Comparison of ENCODE assay signal across 10 mouse cellular contexts in the genomic region with DNA sequence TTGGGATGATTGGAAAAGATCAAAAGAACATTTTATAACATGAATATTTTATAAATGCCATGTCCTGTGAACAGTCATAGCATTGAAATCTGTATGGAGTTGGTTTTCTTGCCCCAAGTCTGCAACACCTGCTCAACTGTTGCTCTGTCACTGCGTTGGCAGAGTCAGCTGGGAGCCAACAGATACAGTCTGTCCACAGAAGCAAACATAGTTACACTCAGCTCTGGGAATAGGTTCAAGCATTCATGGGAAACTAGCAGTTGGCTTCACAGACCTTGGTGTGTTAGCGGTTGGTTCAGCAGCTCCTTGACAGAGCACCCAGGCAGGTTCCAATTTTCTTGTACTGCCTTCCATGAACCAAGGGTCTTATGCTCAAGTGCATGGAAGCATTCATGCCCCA. TPM values are rescaled to one million over a fixed set of nuclear protein-coding genes. Genes with fewer than 3 reads are reported as not detected.
DNase-seq lines count a peak whose midpoint lies in the region; ATAC-seq and TF ChIP-seq lines count a peak whose summit lies in the region.
"Had no signal": no experiment of that assay in that cellular context is flagged by ENCODE, and none has a peak within 500 bp of the region (broad histone marks: within the 10 kb centered on the region; RNA-seq: fewer than 3 reads in every experiment).

No protein-coding gene starts in this region.

- no peak overlapping the region for H3K9ac ChIP-seq in heart, adult 2 months (ENCODE audit: low read depth, low read length)
- H3K9ac ChIP-seq in heart, embryonic 12.5 days: no peak overlapping the region
- H3K9ac ChIP-seq: hindbrain, embryonic 12.5 days had no signal

- intact Hi-C loops in heart, adult 2 months (cut with DNase I): no loop called here

- H3K4me2 ChIP-seq in heart, embryonic 12.5 days: no peak overlapping the region
- H3K4me2 ChIP-seq: hindbrain, embryonic 12.5 days had no signal

- H3K9me3 ChIP-seq in heart, embryonic 12.5 days (replicated peaks): no peaks in the 10 kb centered on the region
- H3K9me3 ChIP-seq: hindbrain, embryonic 12.5 days had no signal

- no peak for ATAC-seq in heart, embryonic 12.5 days (ENCODE audit: insufficient number of reproducible peaks, low FRiP score)

- no peak overlapping the region for H3K4me3 ChIP-seq in heart, adult 2 months
- no peak overlapping the region for H3K4me3 ChIP-seq in heart, embryonic 12.5 days
- H3K4me3 ChIP-seq: hindbrain, embryonic 12.5 days had no signal

- no peaks in the 10 kb centered on the region for H3K79me2 ChIP-seq in heart, adult 2 months (replicated peaks; ENCODE audit: control insufficient read depth, insufficient read depth, low read length)

- no peak for TF ChIP-seq POLR2A in heart, adult 2 months (IDR thresholded peaks at IDR 0.05; ENCODE audit: insufficient read depth, low read depth, low read length)

- peak in 1 of 2 experiments; percentile 51 for DNase-seq in heart, adult 2 months
- peak; percentile 43 for DNase-seq in adipocyte (ENCODE audit: low spot score)
- DNase-seq in fibroblast of lung, adult 2 months (ENCODE audit: low read depth): peak; percentile 80
- DNase-seq in left cerebral cortex, adult 9 months (ENCODE audit: low spot score in 2 of 2): peak; percentile 50 to 74
- DNase-seq in lung, postnatal 25 days (ENCODE audit: low spot score): no peak
- no peak for DNase-seq in ovary, postnatal 10 days (ENCODE audit: low spot score)

- H3K36me3 ChIP-seq in heart, adult 2 months (ENCODE audit: control insufficient read depth, insufficient read depth, low read length): no peaks in the 10 kb centered on the region
- H3K36me3 ChIP-seq in heart, embryonic 12.5 days: peaks cover 13% of the 10 kb centered on the region

- peaks cover 30% of the 10 kb centered on the region for H3K4me1 ChIP-seq in heart, adult 2 months (ENCODE audit: control insufficient read depth, insufficient read depth, low read length)
- H3K4me1 ChIP-seq in heart, embryonic 12.5 days (replicated peaks): peaks cover 45% of the 10 kb centered on the region

- WGBS in heart, adult 2 months: 47% methylated on average over 2 of the region's 2 CpGs
- WGBS in heart, embryonic 12.5 days: 83% methylated on average over 2 of the region's 2 CpGs

- no peak for TF ChIP-seq EP300 in heart, adult 2 months (IDR thresholded peaks at IDR 0.05; ENCODE audit: insufficient read depth, low read depth, low read length)

- H3K27ac ChIP-seq in heart, adult 2 months: peak overlapping the region; percentile 55
- H3K27ac ChIP-seq in heart, embryonic 12.5 days (ENCODE audit: poor library complexity, severe bottlenecking): no peak overlapping the region
- H3K27ac ChIP-seq: hindbrain, embryonic 12.5 days had no signal

- no peak for TF ChIP-seq CTCF in heart, adult 2 months (IDR thresholded peaks at IDR 0.05)

- no peaks in the 10 kb centered on the region for H3K27me3 ChIP-seq in heart, adult 2 months (ENCODE audit: control insufficient read depth, insufficient read depth, low read length)
- no peaks in the 10 kb centered on the region for H3K27me3 ChIP-seq in heart, embryonic 12.5 days (replicated peaks)
- H3K27me3 ChIP-seq: hindbrain, embryonic 12.5 days had no signal

RNA-seq across cellular contexts. Expression of a gene that starts 4.0 kb away (rescaled TPM):
- 1 to 10 TPM; 8.8 to 9.5 TPM for total RNA-seq in heart, adult 2 months (2021)
- 9.5 and 11.0 TPM in 2 replicates for polyA plus RNA-seq in heart, adult 2 months (2012; rRNA removed)
- 6.9 and 7.5 TPM in 2 replicates for polyA plus RNA-seq in heart, embryonic 12.5 days (2016; fragmentation: Nextera tagmentation; extraction: Ambion mirVana)

RNA-seq across cellular contexts. Expression of a gene that starts 5.7 kb away (rescaled TPM):
- total RNA-seq in heart, adult 2 months (2021): 1 to 10 TPM; 3.6 to 4.8 TPM
- 1.7 and 2.1 TPM in 2 replicates for polyA plus RNA-seq in heart, adult 2 months (2012; rRNA removed)
- polyA plus RNA-seq in heart, embryonic 12.5 days (2016; fragmentation: Nextera tagmentation; extraction: Ambion mirVana): 1.2 TPM in 2 replicates

RNA-seq across cellular contexts. Expression of a gene that starts 25.9 kb away (rescaled TPM):
- total RNA-seq in heart, adult 2 months (2021): not detected
- not detected in 2 replicates for polyA plus RNA-seq in heart, adult 2 months (2012; rRNA removed)
- polyA plus RNA-seq in heart, embryonic 12.5 days (2016; fragmentation: Nextera tagmentation; extraction: Ambion mirVana): not detected in 2 replicates
- polyA plus RNA-seq: hindbrain, embryonic 12.5 days; kidney, embryonic 16.5 days; limb, embryonic 14.5 days had no signal

RNA-seq across cellular contexts. Expression of a gene that starts 28.3 kb away (rescaled TPM):
- total RNA-seq in heart, adult 2 months (2021): 1 to 10 TPM; 3.2 to 3.7 TPM
- polyA plus RNA-seq in heart, adult 2 months (2012; rRNA removed): 4.1 and 4.6 TPM in 2 replicates
- polyA plus RNA-seq in heart, embryonic 12.5 days (2016; fragmentation: Nextera tagmentation; extraction: Ambion mirVana): 4.4 and 5.3 TPM in 2 replicates

RNA-seq across cellular contexts. Expression of a gene that starts 33.9 kb away (rescaled TPM):
- total RNA-seq in heart, adult 2 months (2021): 1 to 10 TPM; 5.9 to 7.6 TPM
- polyA plus RNA-seq in heart, adult 2 months (2012; rRNA removed): 17.0 and 18.4 TPM in 2 replicates
- 10.5 and 11.4 TPM in 2 replicates for polyA plus RNA-seq in heart, embryonic 12.5 days (2016; fragmentation: Nextera tagmentation; extraction: Ambion mirVana)

Comparison
In these comparisons a context has a peak if more than half of its experiments do, and no peak if none do; other contexts are left out.
1. DNase-seq: peak in adipocyte (single experiment), fibroblast of lung, adult 2 months (single experiment) and left cerebral cortex, adult 9 months (2 of 2); none in lung, postnatal 25 days (single experiment) and ovary, postnatal 10 days (single experiment).